Mouse (Mus musculus) C2C12 (cell line): ENCODE measurements around the gene Egfl8.

ENCODE experiments used
- CTCF ChIP-seq: IDR thresholded peaks from one replicate; pipeline ENCODE4 v1.5.1; 2011; ENCODE audit not compliant: control insufficient read depth, insufficient read depth, insufficient read length
- MYOD1 ChIP-seq: IDR thresholded peaks from one replicate; pipeline ENCODE4 v1.6.1; 2011; ENCODE audit warnings: low read depth; ENCODE audit not compliant: control insufficient read depth, insufficient read length
- USF1 ChIP-seq: IDR thresholded peaks from one replicate; pipeline ENCODE4 v1.6.1; 2011; ENCODE audit warnings: low read depth, mild to moderate bottlenecking, control low read depth, moderate library complexity

GRCm38 (mm10) chr17:34613054-34613645 is 2.6 kb downstream of the Egfl8 start:
- TF ChIP-seq CTCF (no peak), USF1 (no peak), MYOD1 (no peak)
